Mouse (Mus musculus): ENCODE results near the gene Sfta2. TPM values are rescaled to one million over a fixed set of nuclear protein-coding genes. Genes with fewer than 3 reads are reported as not detected.

The Sfta2 gene
- polyA plus RNA-seq, 1 experiment from 2014 or later, result not detected

GRCm38 (mm10) chr17:35639352-35639751 is 38.0 kb downstream of the Sfta2 start:
- Histone ChIP-seq H3K4me3 (replicated peaks) (no peak overlapping the region), H3K27me3 (peaks cover 49% of the 10 kb centered on the region), H3K27ac (replicated peaks) (no peak overlapping the region), H3K4me1 (replicated peaks) (peaks cover 3% of the 10 kb centered on the region; the same call in 1 of the 2 replicates), H3K9ac (no peak overlapping the region), H3K36me3 (replicated peaks) (no peaks in the 10 kb centered on the region), H3K4me2 (no peak overlapping the region), H3K9me3 (replicated peaks) (no peaks in the 10 kb centered on the region)
- 47% methylated on average over 6 of the region's 6 CpGs for WGBS (ENCODE audit: insufficient replicate concordance)
- no peak for ATAC-seq (ENCODE audit: insufficient read depth)

- H3K27ac ChIP-seq (replicated peaks), result no peak within 1 kb of the TSS
- H3K36me3 ChIP-seq (replicated peaks), result no peaks in the 10 kb centered on the region
- ATAC-seq (ENCODE audit: insufficient read depth), result no peak
- H3K27me3 ChIP-seq, result peaks cover 33% of the 10 kb centered on the region
- no peak within 1 kb of the TSS for H3K4me3 ChIP-seq (replicated peaks)
- H3K9me3 ChIP-seq (replicated peaks), result no peaks in the 10 kb centered on the region
- no peaks in the 10 kb centered on the region for H3K4me1 ChIP-seq (replicated peaks)
- H3K4me2 ChIP-seq, result no peak within 1 kb of the TSS
- WGBS (ENCODE audit: insufficient replicate concordance), result 54% methylated on average over 13 of the region's 13 CpGs
- H3K9ac ChIP-seq, result no peak within 1 kb of the TSS
Observed at GRCm38 (mm10) chr17:35643609-35644236, 42.4 kb downstream of the Sfta2 start, which contains the start of gene Mucl3. Mucl3 (minus strand) TSS chr17:35643695.

GRCm38 (mm10) chr17:35649429-35649828 is 48.1 kb downstream of the Sfta2 start:
- H3K4me3 ChIP-seq (replicated peaks), result no peak overlapping the region
- H3K27me3 ChIP-seq, result peaks cover 13% of the 10 kb centered on the region
- no peak overlapping the region for H3K9ac ChIP-seq
- no peak for ATAC-seq (ENCODE audit: insufficient read depth)
- H3K9me3 ChIP-seq (replicated peaks), result no peaks in the 10 kb centered on the region
- WGBS (ENCODE audit: insufficient replicate concordance), result 52% methylated on average over 2 of the region's 2 CpGs
- H3K36me3 ChIP-seq (replicated peaks), result no peaks in the 10 kb centered on the region
- H3K4me2 ChIP-seq, result no peak overlapping the region
- no peaks in the 10 kb centered on the region for H3K4me1 ChIP-seq (replicated peaks)
- H3K27ac ChIP-seq (replicated peaks), result no peak overlapping the region

- H3K9me3 ChIP-seq (replicated peaks), result no peaks in the 10 kb centered on the region
- H3K4me3 ChIP-seq (replicated peaks), result no peak overlapping the region
- no peaks in the 10 kb centered on the region for H3K27me3 ChIP-seq
- no peak overlapping the region for H3K27ac ChIP-seq (replicated peaks)
- no peak overlapping the region for H3K9ac ChIP-seq
- ATAC-seq (ENCODE audit: insufficient read depth), result no peak
- H3K36me3 ChIP-seq (replicated peaks), result peaks cover 27% of the 10 kb centered on the region
- no peak overlapping the region for H3K4me2 ChIP-seq
- H3K4me1 ChIP-seq (replicated peaks), result no peaks in the 10 kb centered on the region
- WGBS (ENCODE audit: insufficient replicate concordance), result 55% methylated on average over 2 of the region's 2 CpGs
Observed at GRCm38 (mm10) chr17:35653086-35653485, 51.7 kb downstream of the Sfta2 start.

DNA sequence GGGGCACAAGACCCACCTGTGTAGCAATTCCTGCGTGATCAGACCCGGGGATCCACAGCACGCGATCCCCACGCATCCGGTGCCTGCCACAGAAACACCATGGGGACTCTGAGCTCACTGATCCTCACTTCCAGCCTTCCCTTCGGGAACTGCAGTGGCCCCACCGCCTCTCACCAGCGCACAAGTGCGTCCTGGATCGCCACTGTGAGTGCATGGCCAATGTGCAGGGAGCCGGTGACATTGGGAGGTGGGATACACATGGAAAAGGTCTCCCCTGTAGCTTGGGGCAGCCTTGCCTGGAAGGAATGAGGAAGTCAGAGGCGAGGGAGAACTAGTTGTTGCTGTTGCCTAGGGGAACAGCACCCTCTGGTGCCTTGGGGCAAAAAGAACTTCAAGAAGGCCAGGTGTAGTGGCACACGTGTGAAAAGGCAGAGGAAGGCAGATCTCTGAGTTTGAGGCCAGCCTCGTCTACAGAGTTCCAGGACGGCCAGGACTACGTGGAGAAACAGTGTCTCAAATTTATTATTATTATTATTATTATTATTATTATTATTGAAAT is 64.7 kb downstream of the Sfta2 start:
- no peak for ATAC-seq (ENCODE audit: insufficient read depth)
- Histone ChIP-seq H3K9me3 (replicated peaks) (no peaks in the 10 kb centered on the region), H3K27me3 (no peaks in the 10 kb centered on the region), H3K9ac (no peak overlapping the region), H3K4me1 (replicated peaks) (peaks cover 18% of the 10 kb centered on the region), H3K4me2 (no peak overlapping the region), H3K27ac (replicated peaks) (no peak overlapping the region), H3K36me3 (replicated peaks) (peaks cover 20% of the 10 kb centered on the region; the same call in 1 of the 2 replicates), H3K4me3 (replicated peaks) (no peak overlapping the region; the same call in 1 of the 2 replicates)
- 69% methylated on average over 17 of the region's 17 CpGs for WGBS (ENCODE audit: insufficient replicate concordance)

GRCm38 (mm10) chr17:35666851-35667256 is 65.5 kb downstream of the Sfta2 start:
- 6% methylated on average over 13 of the region's 13 CpGs for WGBS (ENCODE audit: insufficient replicate concordance)
- Histone ChIP-seq H3K36me3 (replicated peaks) (peaks cover 13% of the 10 kb centered on the region; the same call in 1 of the 2 replicates), H3K4me2 (peak overlapping the region; percentile 97), H3K4me3 (replicated peaks) (peak overlapping the region; percentile 86), H3K9ac (peak overlapping the region; percentile 84), H3K4me1 (replicated peaks) (peaks cover 18% of the 10 kb centered on the region), H3K27me3 (no peaks in the 10 kb centered on the region), H3K27ac (replicated peaks) (peak overlapping the region; percentile 69; the same call in 1 of the 2 replicates), H3K9me3 (replicated peaks) (no peaks in the 10 kb centered on the region)
- peak; percentile 23; the same call in 1 of the 2 replicates for ATAC-seq (ENCODE audit: insufficient read depth)

- WGBS (ENCODE audit: insufficient replicate concordance), result under 1% methylated on average over 61 of the region's 61 CpGs
- H3K4me2 ChIP-seq, result peak within 1 kb of the TSS; percentile 97
- H3K4me1 ChIP-seq (replicated peaks), result peaks cover 20% of the 10 kb centered on the region
- peak within 1 kb of the TSS; percentile 84 for H3K9ac ChIP-seq
- H3K9me3 ChIP-seq (replicated peaks), result no peaks in the 10 kb centered on the region
- peak; percentile 86 for ATAC-seq (ENCODE audit: insufficient read depth)
- H3K27ac ChIP-seq (replicated peaks), result peak within 1 kb of the TSS; percentile 69
- H3K36me3 ChIP-seq (replicated peaks), result peaks cover 10% of the 10 kb centered on the region; the same call in 1 of the 2 replicates
- H3K4me3 ChIP-seq (replicated peaks), result peak within 1 kb of the TSS; percentile 86
- H3K27me3 ChIP-seq, result no peaks in the 10 kb centered on the region
Observed at GRCm38 (mm10) chr17:35667334-35668065, 66.2 kb downstream of the Sfta2 start, which contains the start of gene Vars2. Vars2 (minus strand) TSS chr17:35667592.

GRCm38 (mm10) chr17:35669731-35670130 is 68.4 kb downstream of the Sfta2 start:
- peaks cover 36% of the 10 kb centered on the region for H3K4me1 ChIP-seq (replicated peaks)
- WGBS (ENCODE audit: insufficient replicate concordance), result 82% methylated on average over 9 of the region's 9 CpGs
- no peak overlapping the region for H3K9ac ChIP-seq
- ATAC-seq (ENCODE audit: insufficient read depth), result no peak
- no peak overlapping the region for H3K27ac ChIP-seq (replicated peaks)
- no peaks in the 10 kb centered on the region for H3K9me3 ChIP-seq (replicated peaks)
- H3K36me3 ChIP-seq (replicated peaks), result 0 out of 2 replicates have a peak, but pooled peaks cover 6% of the 10 kb centered on the region
- no peak overlapping the region for H3K4me3 ChIP-seq (replicated peaks)
- H3K27me3 ChIP-seq, result no peaks in the 10 kb centered on the region
- no peak overlapping the region for H3K4me2 ChIP-seq

DNA sequence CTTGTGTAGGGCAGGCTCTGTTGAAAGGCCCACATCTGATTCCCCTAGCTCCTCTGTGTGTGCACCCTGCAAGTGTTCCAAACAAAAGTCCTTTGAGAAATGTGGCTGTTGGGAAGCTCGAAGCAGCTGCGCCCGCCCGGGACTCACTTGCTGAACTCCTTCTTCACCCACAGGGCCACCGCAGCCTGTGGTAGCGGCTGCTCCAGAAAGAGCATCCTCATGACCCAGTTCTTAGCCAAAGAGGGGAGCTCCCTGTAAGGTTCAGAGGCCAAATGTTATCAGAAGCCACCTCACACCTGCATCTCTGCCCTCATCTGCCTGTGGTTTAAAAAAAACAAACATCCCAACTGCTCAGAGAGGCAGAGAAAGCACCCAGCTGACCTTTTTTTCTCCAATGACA is 70.5 kb downstream of the Sfta2 start:
- H3K9me3 ChIP-seq (replicated peaks), result no peaks in the 10 kb centered on the region
- no peak overlapping the region for H3K4me3 ChIP-seq (replicated peaks)
- H3K27ac ChIP-seq (replicated peaks), result no peak overlapping the region
- no peaks in the 10 kb centered on the region for H3K27me3 ChIP-seq
- H3K4me2 ChIP-seq, result no peak overlapping the region
- 0 out of 2 replicates have a peak, but pooled peaks cover 6% of the 10 kb centered on the region for H3K36me3 ChIP-seq (replicated peaks)
- no peak overlapping the region for H3K9ac ChIP-seq
- peaks cover 31% of the 10 kb centered on the region for H3K4me1 ChIP-seq (replicated peaks)
- ATAC-seq (ENCODE audit: insufficient read depth), result no peak
- 85% methylated on average over 6 of the region's 6 CpGs for WGBS (ENCODE audit: insufficient replicate concordance)

- no peak overlapping the region for H3K27ac ChIP-seq (replicated peaks)
- 0 out of 2 replicates have a peak, but pooled peaks cover 6% of the 10 kb centered on the region for H3K36me3 ChIP-seq (replicated peaks)
- H3K27me3 ChIP-seq, result no peaks in the 10 kb centered on the region
- H3K4me3 ChIP-seq (replicated peaks), result peak overlapping the region; percentile 71; the same call in 1 of the 2 replicates
- no peaks in the 10 kb centered on the region for H3K9me3 ChIP-seq (replicated peaks)
- H3K9ac ChIP-seq, result no peak overlapping the region; the same call in 1 of the 2 replicates
- no peak for ATAC-seq (ENCODE audit: insufficient read depth)
- 80% methylated on average over 6 of the region's 6 CpGs for WGBS (ENCODE audit: insufficient replicate concordance)
- H3K4me1 ChIP-seq (replicated peaks), result peaks cover 26% of the 10 kb centered on the region
- peak overlapping the region; percentile 82 for H3K4me2 ChIP-seq
Observed at GRCm38 (mm10) chr17:35672527-35672926, 71.2 kb downstream of the Sfta2 start.
